Mouse (Mus musculus) CH12.LX (cell line): ENCODE measurements around the gene Hibadh.

ENCODE experiments used
- CTCF ChIP-seq, 2 experiments: IDR thresholded peaks in 1 of 2; conservative IDR thresholded peaks in 1 of 2; 2 replicates each; pipeline ENCODE4 v1.5.1; 2011 to 2012; ENCODE audit warnings: low read depth in 2 of 2, low read length in 2 of 2, improper control_type of control experiment in 1 of 2, inconsistent platforms in 1 of 2, mild to moderate bottlenecking in 1 of 2, moderate library complexity in 1 of 2
- MAX ChIP-seq: IDR thresholded peaks from 2 replicates; pipeline ENCODE4 v1.6.1; 2011; ENCODE audit warnings: low read length, improper control_type of control experiment
- SMC3 ChIP-seq: IDR thresholded peaks from 2 replicates; pipeline ENCODE4 v1.6.1; 2011; ENCODE audit warnings: low read depth, low read length, improper control_type of control experiment
- USF1 ChIP-seq: IDR thresholded peaks from 2 replicates; pipeline ENCODE4 v1.6.1; 2014; ENCODE audit warnings: low read depth, mild to moderate bottlenecking, inconsistent platforms, low read length, improper control_type of control experiment

DNA sequence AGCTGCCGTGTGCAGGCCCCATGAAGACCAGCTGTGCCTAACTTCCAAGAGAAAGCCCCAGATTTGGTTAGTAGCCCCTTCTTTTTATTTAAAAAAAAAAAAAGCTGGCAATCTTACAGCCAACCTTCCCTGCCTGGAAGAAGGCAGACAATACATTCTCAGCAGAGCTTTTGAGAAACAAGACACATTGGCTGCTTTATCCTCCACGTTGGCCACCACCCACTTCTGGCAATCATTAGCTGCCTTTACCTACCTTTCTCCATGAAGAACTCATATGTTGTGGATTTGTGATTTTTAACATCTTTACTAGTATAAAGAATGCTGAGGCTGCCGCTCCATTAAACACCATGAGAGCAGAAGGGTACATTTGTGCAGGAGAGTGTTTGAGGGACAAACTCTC is 131.4 kb downstream of the Hibadh start:
- no peak for TF ChIP-seq USF1
- TF ChIP-seq SMC3 = no peak
- TF ChIP-seq CTCF (conservative IDR thresholded peaks at IDR 0.05 in 1 of 2, IDR thresholded peaks at IDR 0.05 in 1 of 2; ENCODE audit: low read depth in 2 of 2, low read length in 2 of 2) = no peak
- TF ChIP-seq MAX = no peak
